Mouse (Mus musculus) lung, embryonic 15.5 days (tissue): ENCODE results near the gene Ubl5. TPM values are rescaled to one million over a fixed set of nuclear protein-coding genes. Genes with fewer than 3 reads are reported as not detected.
"Not testable (repeated sequence)": the region's sequence is repeated elsewhere in the genome, so short reads cannot be mapped to it uniquely, and the experiment has no call there.

Experiments used
- ATAC-seq: fragments of 200-750 bp; cut with Nextera tagmentation; 2 replicates; pipeline ENCODE4 v1.8.0; 2017; ENCODE audit warnings: moderate number of reproducible peaks, borderline replicate concordance; ENCODE audit not compliant: low FRiP score, low TSS enrichment; ENCODE audit errors: extremely low read depth
- H3K27ac ChIP-seq: fragments of 300-500 bp; sonication (generic); 2 replicates; pipeline ENCODE4 v1.5.1; 2015; ENCODE audit warnings: moderate library complexity, mild to moderate bottlenecking, inconsistent platforms
- H3K27me3 ChIP-seq: fragments of 300-500 bp; sonication (generic); 2 replicates; pipeline ENCODE4 v1.6.1; 2015; ENCODE audit warnings: inconsistent platforms
- H3K36me3 ChIP-seq: fragments of 300-500 bp; sonication (generic); 2 replicates; pipeline ENCODE4 v1.6.1; 2015; ENCODE audit warnings: inconsistent platforms
- H3K4me1 ChIP-seq: fragments of 300-500 bp; sonication (generic); 2 replicates; pipeline ENCODE4 v1.6.1; 2015; ENCODE audit warnings: inconsistent platforms
- H3K4me2 ChIP-seq: fragments of 300-500 bp; sonication (generic); 2 replicates; pipeline ENCODE4 v1.6.1; 2015; ENCODE audit warnings: inconsistent platforms, mild to moderate bottlenecking, moderate library complexity
- H3K4me3 ChIP-seq: fragments of 300-500 bp; sonication (generic); 2 replicates; pipeline ENCODE4 v1.5.1; 2015; ENCODE audit warnings: mild to moderate bottlenecking, inconsistent platforms
- H3K9ac ChIP-seq: fragments of 300-500 bp; sonication (generic); 2 replicates; pipeline ENCODE4 v1.6.1; 2015; ENCODE audit warnings: inconsistent platforms
- H3K9me3 ChIP-seq: fragments of 300-500 bp; sonication (generic); 2 replicates; pipeline ENCODE4 v1.6.1; 2016; ENCODE audit warnings: inconsistent platforms
- WGBS: fragments of 180-500 bp; shearing (Covaris S2); methylation state at CpG from one replicate; pipeline ENCODE4 v1.1.7; 2015; 5-methylcytosine and 5-hydroxymethylcytosine counted together
- polyA plus RNA-seq: library from polyadenylated mRNA; unstranded; fragments of >200 nt; fragmentation: Nextera tagmentation; extraction: Ambion mirVana; gene quantifications from 2 replicates; pipeline ENCODE4 v1.2.1, GENCODE M21; 2015

The Ubl5 gene
- polyA plus RNA-seq: 369 and 383 TPM in 2 replicates

DNA sequence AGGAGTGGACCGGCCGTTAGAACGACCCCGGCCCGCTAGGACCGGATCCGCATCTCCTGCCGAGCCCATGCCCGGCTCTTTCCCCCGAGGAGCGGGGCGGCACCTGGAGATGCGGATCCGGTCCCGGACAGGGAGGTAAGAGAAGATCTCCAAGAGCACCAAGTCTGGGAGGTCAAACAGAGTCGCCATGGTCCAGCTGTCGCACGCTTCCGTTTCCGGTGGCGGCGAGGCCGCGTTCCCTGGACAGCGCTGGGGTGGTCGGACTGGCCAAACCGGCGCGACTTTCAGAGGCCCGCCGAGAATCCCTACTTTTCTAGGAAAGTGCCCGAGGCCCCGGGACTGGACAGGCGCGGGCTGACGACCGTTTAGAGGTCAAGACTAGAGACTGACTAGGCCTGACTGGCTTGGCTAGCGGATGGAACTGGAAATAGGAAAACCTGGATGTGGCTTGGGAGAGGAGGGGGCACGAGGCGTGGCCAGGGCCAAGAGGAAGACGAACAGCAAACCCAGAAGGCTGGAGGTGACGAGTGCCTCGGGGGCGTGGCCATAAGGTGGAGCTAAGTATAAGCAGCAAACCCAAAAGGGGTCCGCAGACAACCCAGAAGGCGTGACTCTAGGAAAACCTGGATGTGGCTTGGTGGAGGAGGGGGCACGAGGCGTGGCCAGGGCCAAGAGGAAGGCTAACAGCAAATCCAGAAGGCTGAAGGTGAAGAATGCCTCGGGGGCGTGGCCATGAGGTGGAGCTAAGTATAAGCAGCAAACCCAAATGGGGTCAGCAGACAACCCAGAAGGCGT, at the start of gene Ubl5:
Gene Ubl5, plus strand, starts transcription at position 778 of the 795 bp plus-strand sequence.
- Histone ChIP-seq H3K4me2 (peak within 1 kb of the TSS; percentile 95), H3K9me3 (no peaks in the 10 kb centered on the region), H3K27me3 (no peaks in the 10 kb centered on the region), H3K4me1 (peaks cover 31% of the 10 kb centered on the region), H3K36me3 (peaks cover 33% of the 10 kb centered on the region; the same call in 1 of the 2 replicates), H3K9ac (peak within 1 kb of the TSS; percentile 79), H3K4me3 (peak within 1 kb of the TSS; percentile 63), H3K27ac (peak within 1 kb of the TSS; percentile 98)
- ATAC-seq: peak; percentile 96
- under 1% methylated on average over 51 of the region's 51 CpGs for WGBS

DNA sequence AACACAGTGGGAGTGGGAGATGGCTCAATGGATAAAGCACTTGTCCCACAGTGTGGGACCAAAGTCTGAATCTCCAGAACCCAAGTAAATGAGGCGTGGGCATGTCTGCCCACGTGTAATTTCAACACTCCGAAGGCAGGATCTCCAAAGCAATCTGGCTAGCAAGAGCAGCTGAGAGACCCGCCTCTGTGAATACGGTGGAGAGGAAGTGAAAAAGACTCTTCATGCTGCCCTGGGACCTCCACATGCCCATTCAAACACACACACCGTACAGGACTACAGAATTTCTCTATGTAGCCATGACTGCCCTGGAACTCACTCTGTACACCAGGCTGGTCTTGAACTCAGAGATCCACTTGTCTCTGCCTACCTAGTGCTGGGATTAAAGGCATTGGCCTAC, 41.4 kb upstream of the Ubl5 start:
- Histone ChIP-seq H3K27ac (no peak overlapping the region), H3K4me1 (no peaks in the 10 kb centered on the region), H3K9ac (no peak overlapping the region), H3K9me3 (no peaks in the 10 kb centered on the region), H3K36me3 (peaks cover 10% of the 10 kb centered on the region; the same call in 1 of the 2 replicates), H3K4me2 (no peak overlapping the region), H3K4me3 (no peak overlapping the region), H3K27me3 (no peaks in the 10 kb centered on the region)
- ATAC-seq: no peak
- WGBS: 80% methylated on average over 6 of the region's 6 CpGs

DNA sequence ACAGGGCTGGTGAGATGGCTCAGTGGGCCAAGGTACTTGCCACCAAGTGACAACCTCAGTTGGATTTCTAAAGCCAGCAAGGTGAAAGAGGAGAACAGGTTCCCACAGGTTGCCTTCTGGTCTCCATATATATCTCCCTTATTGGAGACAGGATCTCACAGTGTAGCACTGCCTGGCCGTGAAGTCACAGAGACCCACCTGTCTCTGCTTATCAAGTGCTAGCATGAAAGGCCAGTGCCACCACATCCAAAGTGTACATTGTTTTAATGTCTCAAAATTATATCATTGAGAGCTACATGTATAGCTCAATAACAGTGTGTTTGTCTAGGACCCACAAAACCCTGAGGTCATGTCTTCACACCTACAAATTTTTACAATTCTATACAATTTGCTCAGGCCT, 36.4 kb upstream of the Ubl5 start:
- ATAC-seq: no peak
- H3K4me2 ChIP-seq: peak overlapping the region; percentile 73; the same call in 1 of the 2 replicates
- WGBS: 96% methylated on average over 1 of the region's 1 CpGs
- no peak overlapping the region for H3K9ac ChIP-seq
- peaks cover 5% of the 10 kb centered on the region; the same call in 1 of the 2 replicates for H3K4me1 ChIP-seq
- no peaks in the 10 kb centered on the region for H3K27me3 ChIP-seq
- H3K9me3 ChIP-seq: no peaks in the 10 kb centered on the region
- no peak overlapping the region; the same call in 1 of the 2 replicates for H3K4me3 ChIP-seq
- peaks cover 9% of the 10 kb centered on the region for H3K36me3 ChIP-seq
- no peak overlapping the region for H3K27ac ChIP-seq

DNA sequence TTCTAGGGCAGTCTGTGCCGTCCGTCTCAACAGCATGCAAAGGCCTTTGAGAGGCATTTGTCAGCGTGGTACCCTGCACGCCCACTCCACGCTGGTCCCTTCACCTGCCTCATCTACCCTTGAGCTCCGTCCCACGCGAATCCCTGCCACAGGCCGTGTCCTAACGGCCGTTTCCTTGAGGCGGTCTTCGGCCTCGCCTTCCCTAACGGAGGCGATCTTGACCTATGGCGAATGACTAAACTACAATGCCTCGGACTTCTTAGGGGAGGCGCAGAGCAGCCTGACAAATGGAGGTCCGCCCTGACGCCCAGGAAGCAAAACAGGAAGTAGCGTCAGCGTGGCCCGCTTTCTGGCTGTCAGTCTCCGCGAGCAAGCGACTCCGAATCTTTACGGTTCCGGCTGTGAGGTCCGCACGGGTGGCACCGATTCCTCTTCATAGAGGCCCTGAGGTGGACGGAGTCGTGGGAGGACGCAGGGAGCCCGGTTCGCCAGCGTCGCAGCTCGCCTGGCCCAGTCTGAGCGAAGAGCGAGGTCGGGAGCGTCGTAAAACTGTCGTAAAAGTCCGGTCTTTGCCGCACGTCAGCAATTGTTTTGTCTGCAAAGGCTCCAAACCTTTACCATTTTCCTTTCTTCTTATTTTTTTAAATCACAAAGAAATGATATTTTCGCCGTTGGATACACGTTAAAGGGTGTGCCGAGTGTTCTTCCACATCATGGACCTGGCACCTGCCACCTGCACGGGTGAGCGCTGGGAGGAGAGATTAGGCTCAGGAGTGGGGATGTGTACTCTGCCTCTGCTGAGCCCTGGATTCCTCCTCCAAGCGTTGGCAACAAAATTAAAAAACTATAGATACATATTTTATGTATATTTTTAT, 35.3 kb upstream of the Ubl5 start:
- H3K9me3 ChIP-seq: no peaks in the 10 kb centered on the region
- peak overlapping the region; percentile 86 for H3K4me3 ChIP-seq
- peaks cover 5% of the 10 kb centered on the region; the same call in 1 of the 2 replicates for H3K4me1 ChIP-seq
- H3K9ac ChIP-seq: peak overlapping the region; percentile 90
- peak overlapping the region; percentile 73 for H3K4me2 ChIP-seq
- under 1% methylated on average over 57 of the region's 57 CpGs for WGBS
- H3K27ac ChIP-seq: peak overlapping the region; percentile 98
- H3K36me3 ChIP-seq: peaks cover 9% of the 10 kb centered on the region
- H3K27me3 ChIP-seq: no peaks in the 10 kb centered on the region
- peak; percentile 90 for ATAC-seq

DNA sequence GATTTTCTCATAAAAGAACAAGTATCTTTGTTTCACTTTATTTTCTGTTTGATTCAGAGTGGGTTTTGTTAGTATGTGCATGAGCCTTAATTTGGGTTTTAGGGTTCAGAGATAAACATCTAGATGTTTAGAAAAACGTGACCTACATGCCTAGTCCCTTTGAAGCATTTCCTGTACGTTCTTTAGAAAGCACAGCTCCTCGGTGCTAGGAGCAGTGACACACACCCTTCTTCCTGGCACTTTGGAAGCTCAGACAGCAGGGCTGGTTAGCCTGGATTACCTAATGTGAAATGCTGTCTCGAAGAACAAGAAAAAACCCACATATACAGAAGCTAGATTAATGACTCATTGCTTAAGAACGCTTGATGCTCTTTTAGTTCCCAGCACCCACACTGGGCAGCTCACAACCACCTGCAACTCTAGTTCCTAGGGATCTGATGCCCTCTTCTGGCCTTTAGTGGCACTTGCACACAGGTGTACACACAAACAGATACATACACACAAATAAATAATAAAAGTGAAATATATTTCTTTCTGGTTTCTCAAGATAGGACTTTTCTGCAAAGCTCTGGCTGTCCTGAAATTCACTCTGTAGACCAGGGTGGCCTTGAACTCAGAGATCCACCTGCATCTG, 32.7 kb upstream of the Ubl5 start:
- no peak overlapping the region for H3K4me2 ChIP-seq
- H3K4me1 ChIP-seq: peaks cover 5% of the 10 kb centered on the region; the same call in 1 of the 2 replicates
- no peaks in the 10 kb centered on the region for H3K9me3 ChIP-seq
- peaks cover 9% of the 10 kb centered on the region for H3K36me3 ChIP-seq
- H3K27me3 ChIP-seq: no peaks in the 10 kb centered on the region
- no peak overlapping the region for H3K27ac ChIP-seq
- ATAC-seq: no peak
- no peak overlapping the region for H3K4me3 ChIP-seq
- H3K9ac ChIP-seq: no peak overlapping the region
- 87% methylated on average over 5 of the region's 5 CpGs for WGBS

DNA sequence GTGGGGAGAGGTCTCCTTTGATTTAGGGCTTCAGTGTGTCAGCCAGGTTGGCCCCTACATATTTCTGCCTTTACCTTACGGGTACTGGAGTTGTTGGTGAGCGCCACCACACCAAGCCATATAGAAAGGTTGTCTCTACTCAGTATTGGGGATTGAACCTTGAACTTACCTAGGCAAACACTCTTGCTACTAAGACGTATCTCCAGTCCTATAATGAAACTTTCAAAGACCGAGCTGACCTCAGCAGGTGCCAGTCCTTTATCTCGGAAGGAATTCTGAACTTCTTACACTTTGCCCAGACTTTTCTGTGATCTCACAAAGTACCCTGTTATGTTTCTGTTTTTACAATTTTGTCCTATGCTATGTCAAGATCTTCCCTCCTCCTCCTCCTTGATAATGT, 30.7 kb upstream of the Ubl5 start:
- Histone ChIP-seq H3K27me3 (no peaks in the 10 kb centered on the region), H3K36me3 (peaks cover 9% of the 10 kb centered on the region), H3K9me3 (no peaks in the 10 kb centered on the region), H3K27ac (no peak overlapping the region), H3K9ac (no peak overlapping the region), H3K4me2 (no peak overlapping the region), H3K4me3 (no peak overlapping the region), H3K4me1 (no peaks in the 10 kb centered on the region)
- no peak for ATAC-seq
- WGBS: 79% methylated on average over 5 of the region's 5 CpGs

DNA sequence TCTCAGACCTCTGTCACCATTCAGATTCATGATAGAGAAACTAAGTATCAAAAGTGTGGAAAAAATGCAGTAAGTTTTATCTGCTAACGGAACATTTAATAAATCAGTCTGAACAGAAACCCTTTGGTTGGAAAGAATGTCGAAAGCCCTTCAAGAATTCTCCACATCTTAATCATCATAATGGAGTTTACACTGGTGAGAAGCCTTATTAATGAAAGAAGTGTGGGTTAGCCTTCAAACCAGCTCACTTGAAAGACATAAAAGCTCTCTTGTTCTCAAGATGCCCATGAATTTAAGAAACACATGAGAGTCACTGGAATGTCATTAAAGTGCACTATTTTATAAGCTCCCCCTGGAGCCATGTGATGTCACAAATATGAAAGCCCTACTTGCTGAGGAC, 26.0 kb upstream of the Ubl5 start:
- H3K9me3 ChIP-seq: no peaks in the 10 kb centered on the region
- no peaks in the 10 kb centered on the region for H3K36me3 ChIP-seq
- H3K27ac ChIP-seq: peak overlapping the region; percentile 37; the same call in 1 of the 2 replicates
- ATAC-seq: no peak; the same call in 1 of the 2 replicates
- no peak overlapping the region for H3K4me3 ChIP-seq
- no peaks in the 10 kb centered on the region for H3K27me3 ChIP-seq
- WGBS: 68% methylated on average over 2 of the region's 2 CpGs
- no peaks in the 10 kb centered on the region for H3K4me1 ChIP-seq
- no peak overlapping the region for H3K9ac ChIP-seq
- no peak overlapping the region for H3K4me2 ChIP-seq

DNA sequence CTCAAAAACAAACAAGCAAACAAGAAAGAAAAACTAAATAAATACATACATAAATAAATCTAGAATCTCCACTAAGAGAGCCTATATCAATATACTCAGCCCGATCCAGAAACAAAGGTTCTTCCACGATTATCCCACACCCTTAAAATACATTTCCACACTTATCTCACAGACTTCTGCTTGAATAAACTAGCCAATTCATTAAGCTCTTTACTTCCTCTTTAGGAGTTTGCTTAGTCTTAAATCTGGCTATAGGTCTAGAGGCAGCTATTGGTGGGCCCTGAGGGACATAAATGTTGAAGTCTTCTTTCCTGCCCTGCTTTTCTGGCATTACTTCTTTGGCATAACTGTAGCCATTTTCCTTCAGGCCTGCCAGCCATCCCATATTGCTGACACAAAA, 11.3 kb upstream of the Ubl5 start:
- ATAC-seq: no peak
- Histone ChIP-seq H3K27ac (no peak overlapping the region), H3K4me2 (no peak overlapping the region), H3K9me3 (no peaks in the 10 kb centered on the region), H3K4me3 (no peak overlapping the region), H3K4me1 (no peaks in the 10 kb centered on the region), H3K27me3 (no peaks in the 10 kb centered on the region), H3K36me3 (no peaks in the 10 kb centered on the region), H3K9ac (no peak overlapping the region)
- 89% methylated on average over 2 of the region's 2 CpGs for WGBS

DNA sequence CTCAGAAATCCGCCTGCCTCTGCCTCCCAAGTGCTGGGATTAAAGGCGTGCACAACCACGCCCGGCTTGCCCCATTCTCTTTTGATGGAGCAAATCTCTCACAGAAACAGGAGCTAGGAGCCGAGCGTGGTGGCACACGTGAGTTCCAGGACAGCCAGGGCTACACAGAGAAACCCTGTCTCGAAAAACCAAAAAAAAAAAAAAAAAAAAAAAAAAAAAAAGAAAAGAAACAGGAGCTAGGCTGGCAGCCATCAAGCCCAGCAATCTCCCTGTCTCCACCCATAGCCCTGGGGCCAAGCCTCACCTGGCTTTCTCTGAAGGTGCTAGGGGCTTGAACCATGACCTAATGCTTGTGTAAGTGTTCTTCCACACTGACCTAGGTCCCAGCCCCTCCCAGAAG, 7.0 kb upstream of the Ubl5 start:
- WGBS: 89% methylated on average over 8 of the region's 8 CpGs

DNA sequence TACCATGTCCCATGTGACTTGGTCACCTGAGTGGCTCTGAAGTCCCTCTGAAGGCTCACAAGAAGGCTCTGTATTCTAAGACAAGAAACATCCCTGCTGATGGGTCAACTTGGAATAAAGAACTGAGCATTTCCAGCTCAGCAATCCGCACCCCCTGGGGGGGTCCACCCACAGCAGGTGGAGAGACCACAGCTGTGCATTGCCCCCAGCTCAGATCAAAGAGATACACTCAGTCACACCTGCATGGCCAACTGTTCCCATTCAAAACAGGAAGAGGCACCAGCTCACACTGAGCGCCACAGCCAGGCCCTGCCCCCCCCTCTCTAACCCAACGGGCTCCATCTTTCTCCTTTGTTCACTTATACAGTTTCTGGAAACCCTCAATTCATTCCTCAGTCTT, 6.4 kb upstream of the Ubl5 start:
- ATAC-seq: peak; percentile 36; the same call in 1 of the 2 replicates
- WGBS: 74% methylated on average over 3 of the region's 3 CpGs
- Histone ChIP-seq H3K4me2 (no peak overlapping the region), H3K4me1 (peaks cover 7% of the 10 kb centered on the region), H3K36me3 (peaks cover 17% of the 10 kb centered on the region; the same call in 1 of the 2 replicates), H3K9me3 (no peaks in the 10 kb centered on the region), H3K9ac (no peak overlapping the region), H3K27ac (no peak overlapping the region), H3K27me3 (no peaks in the 10 kb centered on the region), H3K4me3 (no peak overlapping the region)

More for the DNA sequence above, 7.0 kb upstream of the Ubl5 start:
- not testable (repeated sequence) for H3K9ac ChIP-seq, H3K9me3 ChIP-seq, H3K4me2 ChIP-seq, H3K4me3 ChIP-seq, ATAC-seq, H3K27ac ChIP-seq, H3K27me3 ChIP-seq, H3K4me1 ChIP-seq
- H3K36me3 ChIP-seq: peaks cover 17% of the 10 kb centered on the region; the same call in 1 of the 2 replicates

DNA sequence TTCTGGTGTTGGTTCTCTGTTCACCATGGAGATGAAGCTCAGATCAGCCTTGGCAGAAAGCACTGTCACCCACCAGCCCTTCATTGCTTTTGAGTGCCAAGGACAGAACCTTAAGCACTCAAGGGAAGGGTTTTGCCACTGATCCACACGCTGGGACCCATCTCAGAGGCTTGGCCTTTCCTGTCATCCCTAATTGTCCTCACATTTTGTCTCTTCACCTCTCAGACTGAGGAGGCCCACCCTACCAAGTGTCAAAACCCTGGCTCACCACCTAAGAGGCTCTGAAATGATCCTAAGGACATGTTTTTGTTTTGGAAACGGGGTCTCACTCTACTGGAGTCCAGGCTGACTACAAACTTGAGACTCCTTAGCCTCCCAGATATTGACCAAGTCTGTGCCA, 5.9 kb upstream of the Ubl5 start:
- Histone ChIP-seq H3K27ac (no peak overlapping the region), H3K9me3 (no peaks in the 10 kb centered on the region), H3K36me3 (peaks cover 17% of the 10 kb centered on the region; the same call in 1 of the 2 replicates), H3K4me1 (peaks cover 13% of the 10 kb centered on the region), H3K4me2 (no peak overlapping the region), H3K27me3 (no peaks in the 10 kb centered on the region), H3K4me3 (no peak overlapping the region), H3K9ac (no peak overlapping the region)
- no peak for ATAC-seq
- 79% methylated on average over 2 of the region's 2 CpGs for WGBS
